Mouse (Mus musculus): ENCODE results near the gene 2900026A02Rik.

DNA sequence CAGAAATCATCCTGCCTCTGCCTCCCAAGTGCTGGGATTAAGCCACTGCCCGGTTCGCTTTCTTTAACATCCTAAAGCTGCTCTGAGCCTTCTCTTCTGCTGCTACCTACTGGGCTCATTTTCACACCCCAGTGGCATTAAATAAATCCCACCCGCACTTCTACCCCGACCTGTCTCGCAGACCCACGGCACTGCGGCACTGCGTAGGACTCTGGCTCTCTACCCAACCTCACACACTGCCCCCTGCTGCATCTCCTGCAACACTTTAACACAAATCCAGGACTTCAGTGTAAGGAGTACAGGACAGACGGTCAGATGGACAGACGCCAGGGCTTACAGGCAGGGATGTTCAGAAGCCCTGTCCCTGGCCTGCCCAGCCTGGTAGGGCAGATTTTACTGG lies 45.1 kb downstream of the 2900026A02Rik start:
- TF ChIP-seq CTCF (IDR thresholded peaks at IDR 0.05; ENCODE audit: low read depth, low read length), result no peak
- no peak for TF ChIP-seq POLR2A (IDR thresholded peaks at IDR 0.05; ENCODE audit: extremely low read depth, insufficient read depth, low read length)
